Mouse (Mus musculus): ENCODE data around the gene Spns2.
"Not testable (repeated sequence)": the region's sequence is repeated elsewhere in the genome, so short reads cannot be mapped to it uniquely, and the experiment has no call there.

Gene Spns2

GRCm38 (mm10) chr11:72436756-72437650, 52.7 kb downstream of the Spns2 start:
- no peak for DNase-seq (ENCODE audit: low read depth)

- no peak for DNase-seq (ENCODE audit: low read depth)
Measured at GRCm38 (mm10) chr11:72436271-72436670, 53.4 kb downstream of the Spns2 start.

GRCm38 (mm10) chr11:72435694-72436045, 54.0 kb downstream of the Spns2 start:
- no peak for DNase-seq (ENCODE audit: low read depth)

GRCm38 (mm10) chr11:72434963-72435693, 54.6 kb downstream of the Spns2 start, which contains the start of gene Ggt6:
Gene Ggt6 (plus strand): TSS chr11:72435526.
- no peak for DNase-seq (ENCODE audit: low read depth)

- DNase-seq (ENCODE audit: low read depth), result not testable (repeated sequence)
Measured at GRCm38 (mm10) chr11:72430311-72431068, 59.2 kb downstream of the Spns2 start.

- peak; percentile 95 for DNase-seq (ENCODE audit: low read depth)
Measured at GRCm38 (mm10) chr11:72429288-72429690, 60.4 kb downstream of the Spns2 start.

- peak; percentile 94 for DNase-seq (ENCODE audit: low read depth)
Measured at GRCm38 (mm10) chr11:72428694-72429093, 61.0 kb downstream of the Spns2 start.

GRCm38 (mm10) chr11:72426884-72427283, 62.8 kb downstream of the Spns2 start:
- peak; percentile 29 for DNase-seq (ENCODE audit: low read depth)

- no peak for DNase-seq (ENCODE audit: low read depth)
Measured at GRCm38 (mm10) chr11:72425201-72425600, 64.5 kb downstream of the Spns2 start.

GRCm38 (mm10) chr11:72423686-72424085, 66.0 kb downstream of the Spns2 start:
- no peak for DNase-seq (ENCODE audit: low read depth)

- DNase-seq (ENCODE audit: low read depth), result peak; percentile 87
Measured at GRCm38 (mm10) chr11:72421518-72422278, 68.0 kb downstream of the Spns2 start.

GRCm38 (mm10) chr11:72420460-72421122, 69.1 kb downstream of the Spns2 start:
- no peak for DNase-seq (ENCODE audit: low read depth)

GRCm38 (mm10) chr11:72419006-72419405, 70.7 kb downstream of the Spns2 start:
- DNase-seq (ENCODE audit: low read depth), result no peak

- no peak for DNase-seq (ENCODE audit: low read depth)
Measured at GRCm38 (mm10) chr11:72418227-72418626, 71.5 kb downstream of the Spns2 start.

GRCm38 (mm10) chr11:72417376-72417775, 72.3 kb downstream of the Spns2 start:
- no peak for DNase-seq (ENCODE audit: low read depth)

GRCm38 (mm10) chr11:72416666-72417065, 73.0 kb downstream of the Spns2 start:
- DNase-seq (ENCODE audit: low read depth), result no peak

- DNase-seq (ENCODE audit: low read depth), result no peak
Measured at GRCm38 (mm10) chr11:72415155-72415554, 74.5 kb downstream of the Spns2 start.

- DNase-seq (ENCODE audit: low read depth), result no peak
Measured at GRCm38 (mm10) chr11:72413601-72414190, 76.0 kb downstream of the Spns2 start.

- DNase-seq (ENCODE audit: low read depth), result no peak
Measured at GRCm38 (mm10) chr11:72413016-72413415, 76.7 kb downstream of the Spns2 start.

GRCm38 (mm10) chr11:72411945-72412344, 77.8 kb downstream of the Spns2 start:
- DNase-seq (ENCODE audit: low read depth), result no peak

Data from 416B (cell line).